Mouse (Mus musculus) limb, embryonic 15.5 days (tissue): ENCODE data around the gene Tifa. TPM values are rescaled to one million over a fixed set of nuclear protein-coding genes. Genes with fewer than 3 reads are reported as not detected.

Experiments
- ATAC-seq: fragments of 200-750 bp; cut with Nextera tagmentation; 2 replicates; pipeline ENCODE4 v1.8.0; 2017; ENCODE audit warnings: low read depth, moderate TSS enrichment; ENCODE audit not compliant: insufficient number of reproducible peaks, low FRiP score, low TSS enrichment
- H3K27ac ChIP-seq: fragments of 300-500 bp; sonication (generic); 2 replicates; pipeline ENCODE4 v1.5.1; 2015; ENCODE audit warnings: moderate library complexity, mild to moderate bottlenecking, inconsistent platforms
- H3K27me3 ChIP-seq: fragments of 300-500 bp; sonication (generic); 2 replicates; pipeline ENCODE4 v1.6.1; 2015; ENCODE audit warnings: inconsistent platforms
- H3K36me3 ChIP-seq: fragments of 300-500 bp; sonication (generic); 2 replicates; pipeline ENCODE4 v1.6.1; 2015; ENCODE audit warnings: inconsistent platforms
- H3K4me1 ChIP-seq: fragments of 300-500 bp; sonication (generic); 2 replicates; pipeline ENCODE4 v1.6.1; 2015; ENCODE audit warnings: inconsistent platforms
- H3K4me2 ChIP-seq: fragments of 300-500 bp; sonication (generic); 2 replicates; pipeline ENCODE4 v1.6.1; 2015; ENCODE audit warnings: mild to moderate bottlenecking, inconsistent platforms
- H3K4me3 ChIP-seq: fragments of 300-500 bp; sonication (generic); 2 replicates; pipeline ENCODE4 v1.5.1; 2015; ENCODE audit warnings: mild to moderate bottlenecking, inconsistent platforms
- H3K9ac ChIP-seq: fragments of 300-500 bp; sonication (generic); 2 replicates; pipeline ENCODE4 v1.6.1; 2015; ENCODE audit warnings: inconsistent platforms
- H3K9me3 ChIP-seq: fragments of 300-500 bp; sonication (generic); 2 replicates; pipeline ENCODE4 v1.6.1; 2016; ENCODE audit warnings: inconsistent platforms
- WGBS: fragments of 180-500 bp; shearing (Covaris S2); methylation state at CpG from one replicate; pipeline ENCODE4 v1.1.7; 2015; 5-methylcytosine and 5-hydroxymethylcytosine counted together
- polyA plus RNA-seq: library from polyadenylated mRNA; unstranded; fragments of >200 nt; fragmentation: Nextera tagmentation; extraction: Ambion mirVana; gene quantifications from 2 replicates; pipeline ENCODE4 v1.2.1, GENCODE M21; 2015

Tifa gene
- polyA plus RNA-seq, 1 experiment from 2014 or later: 3.3 TPM

DNA sequence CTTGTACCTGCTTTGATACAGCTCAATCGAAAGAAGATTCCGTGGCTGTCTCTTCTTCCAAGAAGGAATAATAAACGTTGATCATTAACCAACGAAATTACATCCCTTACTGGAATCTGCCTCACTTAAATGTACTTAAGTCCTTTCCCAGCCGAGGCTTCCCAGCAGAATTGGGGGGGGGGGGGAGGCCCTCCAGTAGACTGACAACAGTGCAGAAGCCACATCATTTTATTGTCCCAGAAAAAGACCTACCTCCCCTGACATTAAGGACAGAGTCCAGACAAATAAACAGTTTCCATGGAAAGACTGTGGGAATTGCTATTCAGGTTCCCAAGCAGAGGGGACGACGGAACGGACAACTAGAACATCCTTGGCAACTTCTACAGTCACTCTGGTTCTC, 686 bp upstream of the Tifa start:
- Histone ChIP-seq H3K27ac (no peak overlapping the region), H3K27me3 (peaks cover 30% of the 10 kb centered on the region), H3K4me1 (peaks cover 19% of the 10 kb centered on the region), H3K9me3 (no peaks in the 10 kb centered on the region), H3K36me3 (no peaks in the 10 kb centered on the region), H3K4me2 (no peak overlapping the region), H3K4me3 (peak overlapping the region; percentile 54; the same call in 1 of the 2 replicates), H3K9ac (no peak overlapping the region)
- no peak for ATAC-seq
- WGBS: 22% methylated on average over 8 of the region's 8 CpGs

DNA sequence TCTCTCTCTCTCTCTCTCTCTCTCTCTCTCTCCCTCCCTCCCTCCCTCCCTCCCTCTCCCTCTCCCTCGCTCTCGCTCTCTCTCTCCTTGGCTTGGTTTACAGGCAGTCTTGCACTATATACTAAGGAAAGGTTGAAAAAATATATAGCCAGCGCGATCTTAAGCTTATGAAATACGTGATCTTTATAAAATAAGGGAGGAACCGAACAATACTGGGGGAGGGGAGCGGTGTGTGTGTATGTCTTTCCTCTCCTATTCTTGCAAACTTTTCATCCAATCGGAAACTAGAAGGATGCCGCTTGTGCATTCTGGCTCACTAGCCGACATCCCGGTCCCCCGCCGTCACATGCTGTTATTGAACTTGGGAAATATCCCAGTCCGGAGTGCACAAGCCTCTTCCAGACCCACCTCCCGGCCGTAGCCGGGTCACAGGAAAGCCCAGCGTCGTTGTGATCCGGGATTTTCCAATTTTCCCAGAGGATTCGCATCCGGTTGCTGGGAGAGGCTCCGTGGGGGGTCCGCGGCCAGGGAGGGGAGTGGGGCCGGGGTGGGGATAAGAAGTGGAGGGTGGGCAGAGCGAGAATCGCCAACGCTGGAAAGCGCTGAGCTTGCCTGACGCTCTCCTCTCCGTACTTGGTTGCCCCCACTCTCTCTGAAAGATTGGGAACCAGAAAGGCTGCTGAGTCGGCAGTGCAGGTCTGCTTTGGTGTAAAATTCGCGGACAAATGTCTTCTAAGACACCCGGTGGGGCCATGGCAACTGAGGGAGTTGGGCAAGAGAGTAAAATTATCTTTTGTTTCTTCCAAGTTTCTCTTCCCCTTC, 840 bp downstream of the Tifa start:
- Histone ChIP-seq H3K4me1 (peaks cover 19% of the 10 kb centered on the region), H3K27me3 (peaks cover 30% of the 10 kb centered on the region), H3K9me3 (no peaks in the 10 kb centered on the region), H3K36me3 (no peaks in the 10 kb centered on the region), H3K4me3 (peak overlapping the region; percentile 54), H3K27ac (no peak overlapping the region), H3K4me2 (peak overlapping the region; percentile 98), H3K9ac (peak overlapping the region; percentile 26)
- ATAC-seq: no peak
- WGBS: under 1% methylated on average over 36 of the region's 36 CpGs

DNA sequence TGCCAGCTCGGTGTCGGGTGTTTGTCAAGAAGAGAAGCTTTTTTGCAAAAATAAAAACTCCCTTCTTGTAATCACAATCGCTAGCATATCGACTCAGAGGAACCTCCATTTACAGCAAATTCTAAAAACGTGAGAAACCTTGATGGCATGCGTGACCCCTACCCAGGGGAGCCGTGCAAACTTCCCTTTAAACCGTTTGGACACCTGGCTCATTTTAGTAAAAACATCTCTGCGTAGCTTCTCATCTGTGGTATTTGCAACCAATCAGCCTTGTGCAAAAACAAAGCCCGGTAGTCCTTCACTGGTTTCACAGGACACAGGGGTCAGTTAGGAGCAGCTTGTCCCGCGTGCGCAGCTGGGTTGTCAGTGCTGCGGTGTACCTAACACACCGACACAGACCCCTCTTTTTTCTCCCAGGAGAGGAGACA, 1.5 kb downstream of the Tifa start:
- Histone ChIP-seq H3K4me1 (peaks cover 19% of the 10 kb centered on the region), H3K9ac (no peak overlapping the region), H3K27me3 (peaks cover 30% of the 10 kb centered on the region), H3K9me3 (no peaks in the 10 kb centered on the region), H3K36me3 (no peaks in the 10 kb centered on the region), H3K4me3 (peak overlapping the region; percentile 54), H3K4me2 (peak overlapping the region; percentile 98), H3K27ac (no peak overlapping the region)
- WGBS: 2% methylated on average over 15 of the region's 15 CpGs
- ATAC-seq: no peak

DNA sequence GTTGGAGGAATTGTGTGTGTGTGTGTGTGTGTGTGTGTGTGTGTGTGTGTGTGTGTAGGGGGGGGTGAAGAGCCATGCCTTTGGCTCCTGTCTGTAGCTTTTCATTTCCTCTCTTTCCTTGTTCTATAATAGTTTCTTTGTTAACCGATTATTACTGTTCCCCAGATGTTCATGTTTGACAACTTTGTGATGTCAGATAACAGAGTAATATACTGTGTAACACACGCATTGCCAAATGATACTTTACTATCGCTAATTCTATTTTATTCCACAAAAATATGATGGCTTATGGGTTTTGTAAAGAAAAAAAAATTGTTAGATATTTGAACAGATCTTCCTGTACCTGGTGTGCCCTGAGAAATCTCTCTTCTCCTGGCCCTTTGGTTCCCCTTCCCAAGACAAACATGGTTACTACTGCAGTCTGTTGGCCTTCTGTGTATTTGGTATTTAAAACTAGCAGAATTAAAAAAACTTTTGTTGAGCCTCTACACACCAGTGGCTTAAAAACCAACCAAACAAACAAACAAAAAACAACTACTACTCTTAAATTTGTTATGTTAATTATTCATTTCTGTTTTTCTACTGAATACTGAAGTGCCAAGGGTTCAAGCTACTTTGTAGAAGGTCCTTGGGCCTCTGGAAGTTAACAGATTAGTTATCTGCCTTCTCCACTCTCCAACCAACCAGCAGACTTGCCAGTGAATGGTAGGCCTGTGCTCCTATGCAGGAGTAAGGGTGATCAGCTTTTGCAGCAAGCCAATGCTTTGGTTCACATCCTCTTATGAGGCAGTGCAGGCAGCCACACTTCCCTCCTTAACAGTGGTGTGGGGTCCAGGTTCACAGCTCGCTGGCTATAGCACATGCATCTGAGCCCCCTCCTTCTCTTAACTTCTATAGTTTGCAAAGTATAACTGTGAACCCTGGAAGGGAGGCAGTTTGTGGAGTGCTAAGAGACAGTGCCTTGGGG, 2.3 kb downstream of the Tifa start:
- no peaks in the 10 kb centered on the region for H3K9me3 ChIP-seq
- peaks cover 19% of the 10 kb centered on the region for H3K4me1 ChIP-seq
- H3K27me3 ChIP-seq: peaks cover 29% of the 10 kb centered on the region
- H3K36me3 ChIP-seq: no peaks in the 10 kb centered on the region
- no peak overlapping the region for H3K9ac ChIP-seq
- WGBS: 46% methylated on average over 4 of the region's 4 CpGs
- H3K4me3 ChIP-seq: no peak overlapping the region
- H3K4me2 ChIP-seq: no peak overlapping the region
- no peak overlapping the region for H3K27ac ChIP-seq
- no peak; the same call in 1 of the 2 replicates for ATAC-seq

DNA sequence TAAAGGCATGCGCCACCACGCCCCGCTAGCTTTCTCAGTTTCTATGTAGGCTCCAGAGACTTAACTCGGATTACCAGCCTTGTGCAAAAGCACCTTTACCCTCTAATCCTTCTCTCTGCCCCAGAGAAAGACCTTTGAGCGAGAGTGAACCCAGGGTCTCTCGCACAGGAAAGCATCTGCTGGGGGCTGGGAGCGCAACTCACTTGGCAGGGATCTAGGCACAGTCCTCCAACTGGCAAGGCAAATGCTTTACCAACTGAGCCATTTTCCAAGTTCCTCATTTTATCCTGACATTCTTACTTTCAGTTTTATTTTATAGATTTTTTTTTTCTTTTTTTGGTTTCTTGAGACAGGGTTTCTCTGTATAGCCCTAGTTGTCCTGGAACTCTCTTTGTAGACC, 3.4 kb downstream of the Tifa start:
- Histone ChIP-seq H3K9me3 (no peaks in the 10 kb centered on the region), H3K9ac (no peak overlapping the region), H3K27me3 (peaks cover 23% of the 10 kb centered on the region), H3K4me2 (no peak overlapping the region), H3K36me3 (no peaks in the 10 kb centered on the region), H3K4me3 (no peak overlapping the region), H3K27ac (no peak overlapping the region), H3K4me1 (peaks cover 19% of the 10 kb centered on the region)
- ATAC-seq: no peak
- WGBS: 86% methylated on average over 7 of the region's 7 CpGs

DNA sequence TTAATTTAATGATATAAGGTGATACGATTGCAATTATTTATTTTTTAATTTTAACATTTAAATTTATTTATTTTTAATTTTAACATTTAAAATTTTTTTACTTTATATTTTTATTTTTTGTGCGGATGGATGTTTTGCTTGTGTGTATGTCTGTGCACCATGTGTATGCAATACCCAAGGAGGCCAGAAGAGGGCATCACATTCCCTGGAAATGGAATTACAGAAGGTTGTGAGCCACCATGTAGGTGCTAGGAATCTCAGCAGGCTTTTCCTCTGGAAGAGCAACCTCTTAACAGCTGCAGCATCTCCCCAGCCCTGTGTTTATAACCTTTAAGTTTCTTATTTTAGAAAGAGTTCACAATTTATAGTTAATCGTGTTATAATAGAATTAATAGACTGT, 6.2 kb downstream of the Tifa start:
- Histone ChIP-seq H3K27ac (no peak overlapping the region), H3K9me3 (no peaks in the 10 kb centered on the region), H3K36me3 (no peaks in the 10 kb centered on the region), H3K4me3 (no peak overlapping the region), H3K4me2 (no peak overlapping the region), H3K4me1 (peaks cover 5% of the 10 kb centered on the region), H3K27me3 (0 out of 2 replicates have a peak, but pooled peaks cover 4% of the 10 kb centered on the region), H3K9ac (no peak overlapping the region)
- 91% methylated on average over 3 of the region's 3 CpGs for WGBS
- no peak for ATAC-seq

DNA sequence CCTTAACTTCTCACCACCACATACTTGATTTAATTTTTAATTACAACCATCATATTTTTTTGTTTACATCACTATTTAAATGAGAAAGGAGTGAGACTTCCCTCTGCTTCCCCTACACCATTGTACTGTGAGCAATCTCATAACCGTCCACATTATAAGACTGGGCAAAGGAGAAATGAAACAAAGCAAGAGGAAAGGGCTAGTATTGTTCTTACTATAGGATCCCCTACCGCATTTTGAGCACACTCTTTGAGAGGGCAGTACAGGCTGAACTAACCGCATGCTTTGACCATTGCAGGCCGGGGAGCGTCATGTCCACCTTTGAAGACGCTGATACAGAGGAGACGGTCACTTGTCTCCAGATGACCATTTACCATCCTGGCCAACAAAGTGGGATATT, 6.7 kb downstream of the Tifa start:
- Histone ChIP-seq H3K27me3 (0 out of 2 replicates have a peak, but pooled peaks cover under 1% of the 10 kb centered on the region), H3K9me3 (no peaks in the 10 kb centered on the region), H3K9ac (no peak overlapping the region), H3K27ac (no peak overlapping the region), H3K4me1 (peaks cover under 1% of the 10 kb centered on the region), H3K4me3 (no peak overlapping the region), H3K36me3 (no peaks in the 10 kb centered on the region), H3K4me2 (no peak overlapping the region)
- ATAC-seq: no peak
- 95% methylated on average over 7 of the region's 7 CpGs for WGBS

DNA sequence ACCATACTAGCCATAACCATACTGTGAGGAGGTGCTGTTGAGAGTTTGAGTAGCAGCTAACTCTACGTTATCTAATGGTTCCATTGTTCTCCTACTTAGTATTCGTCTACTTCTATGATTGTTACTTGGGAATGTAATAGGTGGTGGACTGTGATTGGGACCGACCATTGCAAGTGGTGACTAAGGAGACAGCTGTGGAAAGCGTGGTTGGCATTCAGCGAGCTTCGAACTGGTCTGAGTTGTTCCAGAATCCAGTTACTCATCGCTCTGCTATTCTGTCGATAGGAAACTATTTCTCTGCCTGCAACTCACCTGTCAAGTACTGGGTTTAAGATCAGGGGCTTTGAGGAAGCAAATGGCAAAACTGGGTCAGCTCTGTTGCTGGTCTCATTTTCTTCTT, 11.6 kb downstream of the Tifa start:
- Histone ChIP-seq H3K4me3 (no peak overlapping the region), H3K27me3 (no peaks in the 10 kb centered on the region), H3K9me3 (no peaks in the 10 kb centered on the region), H3K36me3 (peaks cover 2% of the 10 kb centered on the region; the same call in 1 of the 2 replicates), H3K9ac (no peak overlapping the region), H3K4me2 (no peak overlapping the region), H3K27ac (no peak overlapping the region), H3K4me1 (no peaks in the 10 kb centered on the region)
- WGBS: 87% methylated on average over 8 of the region's 8 CpGs
- no peak for ATAC-seq

DNA sequence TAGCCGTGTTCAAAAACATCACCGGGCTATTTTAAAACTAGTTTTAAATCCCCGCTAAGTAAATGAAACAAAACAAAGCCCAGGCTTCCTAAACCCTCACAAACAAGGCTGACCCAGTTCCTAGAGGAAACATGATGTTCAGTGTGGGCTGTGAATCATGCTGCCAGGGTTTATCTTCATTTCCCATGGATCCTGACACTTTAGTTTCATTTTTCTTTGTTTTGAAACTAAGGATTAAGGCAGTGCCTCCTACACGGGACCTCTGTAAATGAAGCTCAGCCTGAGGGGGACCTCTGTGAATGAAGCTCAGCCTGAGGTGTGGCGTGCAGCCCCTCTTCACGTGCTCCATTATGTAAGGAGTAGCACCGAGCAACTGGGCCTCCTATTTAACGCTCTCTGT, 13.2 kb downstream of the Tifa start:
- H3K4me1 ChIP-seq: no peaks in the 10 kb centered on the region
- no peaks in the 10 kb centered on the region for H3K9me3 ChIP-seq
- H3K9ac ChIP-seq: no peak overlapping the region
- no peak for ATAC-seq
- H3K27ac ChIP-seq: no peak overlapping the region
- H3K27me3 ChIP-seq: no peaks in the 10 kb centered on the region
- WGBS: 41% methylated on average over 8 of the region's 8 CpGs
- no peak overlapping the region for H3K4me2 ChIP-seq
- H3K4me3 ChIP-seq: no peak overlapping the region
- peaks cover 5% of the 10 kb centered on the region; the same call in 1 of the 2 replicates for H3K36me3 ChIP-seq

DNA sequence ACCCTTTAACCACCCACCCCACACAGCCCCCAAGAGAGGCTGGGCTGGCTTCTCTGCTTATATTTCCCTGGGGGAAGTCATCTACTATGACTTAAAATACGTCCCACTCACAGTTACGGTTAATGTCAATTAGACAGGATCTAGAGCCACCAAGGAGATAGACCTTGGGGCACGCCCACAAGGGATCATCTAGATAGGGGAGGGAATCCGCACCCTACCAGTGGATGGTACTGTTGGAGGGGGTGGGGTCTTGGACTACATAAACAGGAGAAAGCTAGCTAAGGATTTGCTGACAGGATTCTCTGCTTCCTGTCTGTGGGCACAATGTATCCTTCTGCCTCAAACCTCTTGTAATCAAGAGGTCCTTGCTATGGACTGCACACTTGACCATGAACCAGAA, 14.8 kb downstream of the Tifa start:
- no peak for ATAC-seq

DNA sequence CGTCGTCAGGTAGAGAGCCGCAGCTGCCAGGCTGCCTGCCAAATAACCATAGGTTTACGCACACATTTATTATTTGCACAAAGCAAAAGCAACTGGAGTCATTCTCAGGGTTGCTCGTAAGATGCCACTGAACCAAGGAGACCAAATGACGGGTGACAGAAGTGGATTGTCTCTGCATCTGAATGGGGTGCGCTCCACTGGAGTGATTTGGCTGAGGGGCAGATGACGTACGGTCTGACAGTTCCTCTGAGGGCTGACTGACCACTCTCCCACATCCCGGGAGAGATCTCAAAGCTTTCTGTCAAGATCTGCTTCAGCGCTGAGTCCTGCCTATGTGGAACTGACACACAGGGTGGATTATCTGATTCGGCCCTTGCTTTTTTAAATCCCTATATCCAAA, 15.5 kb downstream of the Tifa start:
- Histone ChIP-seq H3K4me1 (no peaks in the 10 kb centered on the region), H3K36me3 (peaks cover 24% of the 10 kb centered on the region), H3K27me3 (no peaks in the 10 kb centered on the region), H3K4me3 (no peak overlapping the region), H3K27ac (no peak overlapping the region), H3K9me3 (no peaks in the 10 kb centered on the region), H3K4me2 (no peak overlapping the region), H3K9ac (no peak overlapping the region)
- WGBS: 77% methylated on average over 12 of the region's 12 CpGs
- ATAC-seq: no peak

More for the DNA sequence above, 14.8 kb downstream of the Tifa start:
- Histone ChIP-seq H3K4me1 (no peaks in the 10 kb centered on the region), H3K27ac (no peak overlapping the region), H3K27me3 (no peaks in the 10 kb centered on the region), H3K4me2 (no peak overlapping the region), H3K9ac (no peak overlapping the region), H3K4me3 (no peak overlapping the region), H3K36me3 (peaks cover 20% of the 10 kb centered on the region), H3K9me3 (no peaks in the 10 kb centered on the region)
- WGBS: 87% methylated on average over 4 of the region's 4 CpGs

DNA sequence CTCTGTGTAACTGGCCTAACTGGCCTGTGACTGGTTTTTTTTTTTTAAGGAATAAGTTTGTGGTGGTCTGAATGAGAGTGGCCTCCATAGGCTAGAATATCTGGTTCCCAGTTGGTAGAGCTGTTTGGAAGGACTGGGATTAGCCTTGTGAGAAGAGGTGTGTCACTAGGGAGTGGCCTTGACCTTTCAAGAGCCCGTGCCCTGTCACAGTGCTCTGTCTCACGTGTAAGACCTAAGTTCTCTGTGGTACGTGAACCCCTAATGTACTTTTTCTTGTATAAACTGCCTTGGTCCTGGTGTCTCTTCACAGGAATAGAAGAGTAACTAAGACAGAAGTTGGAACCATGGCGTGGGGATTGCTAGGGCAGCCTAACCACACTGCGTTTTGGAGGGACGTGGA, 16.4 kb downstream of the Tifa start:
- Histone ChIP-seq H3K27ac (no peak overlapping the region), H3K36me3 (peaks cover 24% of the 10 kb centered on the region), H3K4me3 (no peak overlapping the region), H3K9me3 (no peaks in the 10 kb centered on the region), H3K9ac (no peak overlapping the region), H3K4me2 (no peak overlapping the region), H3K27me3 (no peaks in the 10 kb centered on the region), H3K4me1 (no peaks in the 10 kb centered on the region)
- ATAC-seq: no peak
- 78% methylated on average over 6 of the region's 6 CpGs for WGBS
